Mouse (Mus musculus): Measurements from ENCODE around the gene Preb. TPM values are rescaled to one million over a fixed set of nuclear protein-coding genes. Genes with fewer than 3 reads are reported as not detected.

The Preb gene
- polyA plus RNA-seq, 1 experiment from 2014 or later = 82.6 TPM

- Histone ChIP-seq H3K4me2 (ENCODE audit: low read length) (peak overlapping the region; percentile 84), H3K4me1 (ENCODE audit: control insufficient read depth, insufficient read depth, low read length) (peaks cover 12% of the 10 kb centered on the region), H3K9ac (replicated peaks; ENCODE audit: low read length) (peak overlapping the region; percentile 59; the same call in 1 of the 2 replicates), H3K36me3 (ENCODE audit: control insufficient read depth, insufficient read depth, low read length) (peaks cover 37% of the 10 kb centered on the region), H3K9me3 (ENCODE audit: control insufficient read depth, low read length) (no peaks in the 10 kb centered on the region), H3K4me3 (replicated peaks; ENCODE audit: low read depth, low read length) (peak overlapping the region; percentile 46), H3K27ac (replicated peaks; ENCODE audit: low read depth, low read length) (peak overlapping the region; percentile 73; the same call in 1 of the 2 replicates), H3K27me3 (ENCODE audit: control insufficient read depth, insufficient read depth, low read length) (no peaks in the 10 kb centered on the region)
- no peak for ATAC-seq (ENCODE audit: low FRiP score, low TSS enrichment)
- no peak for DNase-seq
- 68% methylated on average over 4 of the region's 4 CpGs for WGBS
Observed at GRCm38 (mm10) chr5:30950451-30950850, 9.7 kb downstream of the Preb start.

- WGBS = under 1% methylated on average over 31 of the region's 31 CpGs
- H3K36me3 ChIP-seq (ENCODE audit: control insufficient read depth, insufficient read depth, low read length) = peaks cover 30% of the 10 kb centered on the region
- no peaks in the 10 kb centered on the region for H3K27me3 ChIP-seq (ENCODE audit: control insufficient read depth, insufficient read depth, low read length)
Observed at GRCm38 (mm10) chr5:30949654-30950326, 10.4 kb downstream of the Preb start.

GRCm38 (mm10) chr5:30948620-30949019, 11.5 kb downstream of the Preb start:
- Histone ChIP-seq H3K27ac (replicated peaks; ENCODE audit: low read depth, low read length) (no peak overlapping the region), H3K4me2 (ENCODE audit: low read length) (no peak overlapping the region), H3K9me3 (ENCODE audit: control insufficient read depth, low read length) (no peaks in the 10 kb centered on the region), H3K36me3 (ENCODE audit: control insufficient read depth, insufficient read depth, low read length) (peaks cover 18% of the 10 kb centered on the region), H3K27me3 (ENCODE audit: control insufficient read depth, insufficient read depth, low read length) (no peaks in the 10 kb centered on the region), H3K4me3 (replicated peaks; ENCODE audit: low read depth, low read length) (no peak overlapping the region), H3K4me1 (ENCODE audit: control insufficient read depth, insufficient read depth, low read length) (peaks cover 14% of the 10 kb centered on the region), H3K9ac (replicated peaks; ENCODE audit: low read length) (no peak overlapping the region)
- DNase-seq (no peak), ATAC-seq (ENCODE audit: low FRiP score, low TSS enrichment) (no peak)
- WGBS = 76% methylated on average over 5 of the region's 5 CpGs

More at GRCm38 (mm10) chr5:30949654-30950326, 10.4 kb downstream of the Preb start:
- Histone ChIP-seq H3K27ac (replicated peaks; ENCODE audit: low read depth, low read length) (peak overlapping the region; percentile 73), H3K9me3 (ENCODE audit: control insufficient read depth, low read length) (no peaks in the 10 kb centered on the region), H3K4me2 (ENCODE audit: low read length) (peak overlapping the region; percentile 84), H3K4me1 (ENCODE audit: control insufficient read depth, insufficient read depth, low read length) (peaks cover 12% of the 10 kb centered on the region), H3K4me3 (replicated peaks; ENCODE audit: low read depth, low read length) (peak overlapping the region; percentile 46), H3K9ac (replicated peaks; ENCODE audit: low read length) (peak overlapping the region; percentile 59)
- peak; percentile 92 for DNase-seq
- peak; percentile 83 for ATAC-seq (ENCODE audit: low FRiP score, low TSS enrichment)

GRCm38 (mm10) chr5:30944956-30945781, 15.0 kb downstream of the Preb start, which contains the start of gene Cgref1:
Gene Cgref1, minus strand, starts transcription at chr5:30945591.
- Histone ChIP-seq H3K4me1 (ENCODE audit: control insufficient read depth, insufficient read depth, low read length) (peaks cover 11% of the 10 kb centered on the region), H3K9me3 (ENCODE audit: control insufficient read depth, low read length) (no peaks in the 10 kb centered on the region), H3K27me3 (ENCODE audit: control insufficient read depth, insufficient read depth, low read length) (no peaks in the 10 kb centered on the region), H3K4me2 (ENCODE audit: low read length) (peak within 1 kb of the TSS; percentile 76), H3K27ac (replicated peaks; ENCODE audit: low read depth, low read length) (peak within 1 kb of the TSS; percentile 37; the same call in 1 of the 2 replicates), H3K9ac (replicated peaks; ENCODE audit: low read length) (peak within 1 kb of the TSS; percentile 66), H3K4me3 (replicated peaks; ENCODE audit: low read depth, low read length) (peak within 1 kb of the TSS; percentile 51), H3K36me3 (ENCODE audit: control insufficient read depth, insufficient read depth, low read length) (no peaks in the 10 kb centered on the region)
- peak; percentile 83 for DNase-seq
- peak; percentile 65 for ATAC-seq (ENCODE audit: low FRiP score, low TSS enrichment)
- WGBS = 5% methylated on average over 44 of the region's 44 CpGs

- no peak for ATAC-seq (ENCODE audit: low FRiP score, low TSS enrichment)
- 86% methylated on average over 6 of the region's 6 CpGs for WGBS
- no peak overlapping the region for H3K9ac ChIP-seq (replicated peaks; ENCODE audit: low read length)
- peak overlapping the region; percentile 76 for H3K4me2 ChIP-seq (ENCODE audit: low read length)
- H3K27me3 ChIP-seq (ENCODE audit: control insufficient read depth, insufficient read depth, low read length) = no peaks in the 10 kb centered on the region
- H3K36me3 ChIP-seq (ENCODE audit: control insufficient read depth, insufficient read depth, low read length) = no peaks in the 10 kb centered on the region
- no peak overlapping the region for H3K27ac ChIP-seq (replicated peaks; ENCODE audit: low read depth, low read length)
- peak overlapping the region; percentile 51 for H3K4me3 ChIP-seq (replicated peaks; ENCODE audit: low read depth, low read length)
- peaks cover 6% of the 10 kb centered on the region for H3K4me1 ChIP-seq (ENCODE audit: control insufficient read depth, insufficient read depth, low read length)
- H3K9me3 ChIP-seq (ENCODE audit: control insufficient read depth, low read length) = no peaks in the 10 kb centered on the region
- no peak for DNase-seq
Observed at GRCm38 (mm10) chr5:30944344-30944743, 15.8 kb downstream of the Preb start.

GRCm38 (mm10) chr5:30943004-30943403, 17.2 kb downstream of the Preb start:
- no peaks in the 10 kb centered on the region for H3K27me3 ChIP-seq (ENCODE audit: control insufficient read depth, insufficient read depth, low read length)
- no peak overlapping the region for H3K4me3 ChIP-seq (replicated peaks; ENCODE audit: low read depth, low read length)
- 97% methylated on average over 2 of the region's 2 CpGs for WGBS
- H3K9ac ChIP-seq (replicated peaks; ENCODE audit: low read length) = no peak overlapping the region
- no peak for ATAC-seq (ENCODE audit: low FRiP score, low TSS enrichment)
- H3K4me1 ChIP-seq (ENCODE audit: control insufficient read depth, insufficient read depth, low read length) = peaks cover 2% of the 10 kb centered on the region; the same call in 1 of the 2 replicates
- no peaks in the 10 kb centered on the region for H3K9me3 ChIP-seq (ENCODE audit: control insufficient read depth, low read length)
- no peak for DNase-seq
- no peaks in the 10 kb centered on the region for H3K36me3 ChIP-seq (ENCODE audit: control insufficient read depth, insufficient read depth, low read length)
- H3K4me2 ChIP-seq (ENCODE audit: low read length) = no peak overlapping the region
- no peak overlapping the region for H3K27ac ChIP-seq (replicated peaks; ENCODE audit: low read depth, low read length)

GRCm38 (mm10) chr5:30934725-30935461, 25.3 kb downstream of the Preb start:
- Histone ChIP-seq H3K4me1 (ENCODE audit: control insufficient read depth, insufficient read depth, low read length) (no peaks in the 10 kb centered on the region), H3K36me3 (ENCODE audit: control insufficient read depth, insufficient read depth, low read length) (0 out of 2 replicates have a peak, but pooled peaks cover 3% of the 10 kb centered on the region), H3K9ac (replicated peaks; ENCODE audit: low read length) (no peak overlapping the region), H3K4me2 (ENCODE audit: low read length) (no peak overlapping the region), H3K27me3 (ENCODE audit: control insufficient read depth, insufficient read depth, low read length) (no peaks in the 10 kb centered on the region), H3K27ac (replicated peaks; ENCODE audit: low read depth, low read length) (no peak overlapping the region), H3K9me3 (ENCODE audit: control insufficient read depth, low read length) (no peaks in the 10 kb centered on the region), H3K4me3 (replicated peaks; ENCODE audit: low read depth, low read length) (no peak overlapping the region)
- WGBS = 93% methylated on average over 5 of the region's 5 CpGs
- ATAC-seq (ENCODE audit: low FRiP score, low TSS enrichment) = no peak
- DNase-seq = no peak

- Histone ChIP-seq H3K4me1 (ENCODE audit: control insufficient read depth, insufficient read depth, low read length) (no peaks in the 10 kb centered on the region), H3K9ac (replicated peaks; ENCODE audit: low read length) (no peak overlapping the region), H3K27me3 (ENCODE audit: control insufficient read depth, insufficient read depth, low read length) (no peaks in the 10 kb centered on the region), H3K9me3 (ENCODE audit: control insufficient read depth, low read length) (no peaks in the 10 kb centered on the region), H3K36me3 (ENCODE audit: control insufficient read depth, insufficient read depth, low read length) (0 out of 2 replicates have a peak, but pooled peaks cover 3% of the 10 kb centered on the region), H3K27ac (replicated peaks; ENCODE audit: low read depth, low read length) (no peak overlapping the region), H3K4me3 (replicated peaks; ENCODE audit: low read depth, low read length) (no peak overlapping the region), H3K4me2 (ENCODE audit: low read length) (no peak overlapping the region)
- DNase-seq (no peak), ATAC-seq (ENCODE audit: low FRiP score, low TSS enrichment) (no peak)
- WGBS = 64% methylated on average over 5 of the region's 5 CpGs
Observed at GRCm38 (mm10) chr5:30933705-30934104, 26.5 kb downstream of the Preb start.
